Mouse (Mus musculus) heart, embryonic 15.5 days (tissue): ENCODE measurements around the gene Lipc. TPM values are rescaled to one million over a fixed set of nuclear protein-coding genes. Genes with fewer than 3 reads are reported as not detected.
"Not testable (repeated sequence)": the region's sequence is repeated elsewhere in the genome, so short reads cannot be mapped to it uniquely, and the experiment has no call there.

Experiments used
- ATAC-seq: fragments of 200-750 bp; cut with Nextera tagmentation; replicated peaks from 2 replicates; pipeline ENCODE4 v1.8.0; 2017; ENCODE audit warnings: low read depth, moderate TSS enrichment; ENCODE audit not compliant: insufficient number of reproducible peaks, insufficient read depth, low FRiP score
- H3K27ac ChIP-seq: fragments of 300-500 bp; sonication (generic); 2 replicates; pipeline ENCODE4 v1.5.1; 2015; ENCODE audit warnings: mild to moderate bottlenecking, inconsistent platforms
- H3K27me3 ChIP-seq: fragments of 300-500 bp; sonication (generic); 2 replicates; pipeline ENCODE4 v1.6.1; 2015; ENCODE audit warnings: inconsistent platforms
- H3K36me3 ChIP-seq: fragments of 300-500 bp; sonication (generic); 2 replicates; pipeline ENCODE4 v1.6.1; 2015; ENCODE audit warnings: mild to moderate bottlenecking, inconsistent platforms
- H3K4me1 ChIP-seq: fragments of 300-500 bp; sonication (generic); replicated peaks from 2 replicates; pipeline ENCODE4 v1.6.1; 2015; ENCODE audit warnings: inconsistent platforms
- H3K4me2 ChIP-seq: fragments of 300-500 bp; sonication (generic); 2 replicates; pipeline ENCODE4 v1.6.1; 2015; ENCODE audit warnings: inconsistent platforms, mild to moderate bottlenecking, moderate library complexity
- H3K4me3 ChIP-seq: fragments of 300-500 bp; sonication (generic); 2 replicates; pipeline ENCODE4 v1.5.1; 2015; ENCODE audit warnings: mild to moderate bottlenecking, inconsistent platforms
- H3K9ac ChIP-seq: fragments of 300-500 bp; sonication (generic); 2 replicates; pipeline ENCODE4 v1.6.1; 2015; ENCODE audit warnings: mild to moderate bottlenecking, inconsistent platforms
- H3K9me3 ChIP-seq: fragments of 300-500 bp; sonication (generic); replicated peaks from 2 replicates; pipeline ENCODE4 v1.6.1; 2016; ENCODE audit warnings: inconsistent platforms
- WGBS: fragments of 180-500 bp; shearing (Covaris S2); methylation state at CpG from one replicate; pipeline ENCODE4 v1.1.7; 2015; ENCODE audit warnings: mixed read lengths; 5-methylcytosine and 5-hydroxymethylcytosine counted together
- polyA plus RNA-seq: library from polyadenylated mRNA; unstranded; fragments of >200 nt; fragmentation: Nextera tagmentation; extraction: Ambion mirVana; gene quantifications from 2 replicates; pipeline ENCODE4 v1.2.1, GENCODE M21; 2015

Lipc gene
- polyA plus RNA-seq, 1 experiment from 2014 or later = 0.23 TPM

DNA sequence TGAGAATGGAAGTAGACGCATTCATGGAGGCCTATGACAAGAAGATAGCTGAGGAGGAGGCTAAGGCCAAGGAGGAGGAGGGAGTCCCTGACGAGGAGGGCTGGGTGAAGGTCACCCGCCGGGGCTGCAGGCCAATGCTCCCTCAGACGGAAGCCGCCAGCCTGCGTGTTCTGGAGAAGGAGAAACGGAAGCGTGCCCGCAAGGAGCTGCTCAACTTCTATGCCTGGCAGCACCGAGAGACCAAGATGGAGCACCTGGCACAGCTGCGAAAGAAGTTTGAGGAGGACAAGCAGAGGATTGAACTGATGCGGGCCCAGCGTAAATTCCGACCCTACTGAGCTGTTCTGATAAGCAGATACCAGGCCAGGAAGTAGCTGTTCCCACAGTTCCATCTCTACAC, 98.9 kb downstream of the Lipc start:
- 73% methylated on average over 15 of the region's 15 CpGs for WGBS
- H3K4me2 ChIP-seq, H3K9ac ChIP-seq, ATAC-seq, H3K27ac ChIP-seq, H3K9me3 ChIP-seq, H3K36me3 ChIP-seq, H3K27me3 ChIP-seq, H3K4me3 ChIP-seq: not testable (repeated sequence)
- H3K4me1 ChIP-seq = peaks cover 23% of the 10 kb centered on the region

DNA sequence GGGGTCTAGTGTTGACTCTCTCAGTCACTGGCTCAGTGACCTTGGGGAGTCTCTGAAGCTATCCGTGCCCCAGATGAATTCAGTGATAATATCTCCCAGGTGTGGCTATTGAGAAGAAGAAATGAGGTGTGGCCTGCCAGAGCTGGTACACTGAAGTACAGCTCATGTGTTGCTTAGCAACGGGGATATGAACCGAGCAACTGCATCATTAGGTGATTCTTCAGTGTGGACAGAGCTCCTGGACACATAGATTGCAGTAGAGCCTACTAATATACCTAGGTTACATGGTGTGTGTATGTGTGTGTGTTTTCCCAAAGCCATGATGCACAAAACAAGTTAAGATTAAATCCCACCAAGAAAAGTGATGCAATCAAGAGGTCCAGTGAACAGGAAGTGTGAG, 100.5 kb downstream of the Lipc start:
- ATAC-seq = no peak
- WGBS = 82% methylated on average over 3 of the region's 3 CpGs

DNA sequence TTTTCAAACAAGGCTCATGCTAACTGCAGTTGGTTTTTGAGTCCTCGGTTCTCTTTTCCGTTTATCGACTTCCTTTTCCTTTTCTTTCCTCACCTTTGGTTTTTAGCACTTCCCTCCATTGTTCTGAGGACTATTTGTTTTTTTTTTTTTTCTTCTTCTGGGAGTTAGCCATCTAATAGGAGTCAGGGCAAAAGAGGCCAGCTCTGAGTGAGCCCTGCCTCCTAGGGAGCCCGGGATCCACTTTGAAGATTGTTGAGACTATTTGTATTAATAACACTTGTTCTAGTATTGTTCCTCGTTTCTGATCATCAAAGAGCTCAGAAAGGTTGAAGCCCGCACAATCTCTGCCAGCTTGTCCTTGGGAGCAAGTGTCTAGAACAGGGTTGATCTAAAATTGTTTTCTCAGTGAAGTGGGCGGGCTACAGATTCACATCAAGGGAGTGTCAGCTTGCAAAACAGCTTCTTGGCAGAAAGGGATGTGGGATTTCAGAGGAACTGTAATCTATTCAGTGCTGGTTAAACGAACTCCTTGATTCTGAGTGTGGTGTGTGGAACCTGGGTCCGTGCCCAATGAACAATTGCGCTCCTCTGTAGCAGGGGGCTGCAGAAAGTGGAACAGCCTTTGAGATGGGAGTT, 103.8 kb downstream of the Lipc start:
- Histone ChIP-seq H3K4me1 (peaks cover 15% of the 10 kb centered on the region), H3K36me3 (no peaks in the 10 kb centered on the region), H3K27me3 (no peaks in the 10 kb centered on the region), H3K9me3 (no peaks in the 10 kb centered on the region), H3K4me3 (0 out of 2 replicates have a peak overlapping the region, but pooled peaks have one; percentile 10), H3K9ac (no peak overlapping the region), H3K27ac (peak overlapping the region; percentile 77), H3K4me2 (peak overlapping the region; percentile 46)
- WGBS = 39% methylated on average over 10 of the region's 10 CpGs
- ATAC-seq = peak; percentile 67

More for the DNA sequence above, 100.5 kb downstream of the Lipc start:
- no peaks in the 10 kb centered on the region for H3K36me3 ChIP-seq
- no peak overlapping the region for H3K27ac ChIP-seq
- no peak overlapping the region for H3K4me2 ChIP-seq
- no peak overlapping the region for H3K4me3 ChIP-seq
- no peaks in the 10 kb centered on the region for H3K27me3 ChIP-seq
- H3K9ac ChIP-seq = no peak overlapping the region
- no peaks in the 10 kb centered on the region for H3K9me3 ChIP-seq
- H3K4me1 ChIP-seq = peaks cover 30% of the 10 kb centered on the region

DNA sequence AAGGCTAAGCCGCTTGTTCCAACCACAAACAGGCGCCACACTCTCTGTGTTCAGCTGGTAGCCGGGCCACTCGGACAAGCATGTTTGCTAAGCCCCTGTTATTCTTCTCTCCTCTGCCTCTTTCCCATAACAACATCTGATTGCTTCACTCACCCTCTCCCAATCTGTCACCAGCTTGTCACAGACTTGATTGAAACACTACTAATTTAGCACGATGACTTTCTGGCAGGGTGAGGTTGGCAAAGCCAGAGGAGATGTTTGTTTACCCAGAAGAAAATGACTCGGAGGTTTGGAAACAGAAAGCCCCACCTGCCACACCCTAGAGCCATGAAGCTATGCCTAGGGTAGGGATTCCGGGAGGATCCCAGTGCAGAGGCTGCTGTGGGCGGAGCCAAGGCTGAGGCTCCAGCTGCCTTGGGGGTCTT, 104.4 kb downstream of the Lipc start:
- WGBS = 19% methylated on average over 8 of the region's 8 CpGs

DNA sequence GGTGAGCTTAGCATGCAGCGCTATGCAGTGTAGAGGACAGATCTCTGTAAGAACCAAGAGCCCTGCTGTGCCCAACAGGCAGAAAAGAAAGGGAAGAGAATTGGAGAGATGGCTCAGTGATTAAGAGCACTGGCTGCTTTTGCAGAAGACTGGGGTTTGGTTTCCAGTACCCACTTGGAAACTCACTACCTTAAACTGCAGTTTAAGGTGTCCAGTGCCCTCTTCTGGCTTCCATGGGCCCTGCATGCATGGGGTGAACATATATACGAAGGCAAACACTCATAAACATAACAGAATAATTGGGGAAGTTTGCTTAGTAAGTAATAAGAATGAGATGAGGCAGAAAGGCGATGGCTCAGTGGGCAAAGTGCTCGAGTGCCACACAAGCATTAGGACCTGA, 108.8 kb downstream of the Lipc start:
- H3K9ac ChIP-seq = no peak overlapping the region
- no peaks in the 10 kb centered on the region for H3K36me3 ChIP-seq
- H3K4me3 ChIP-seq = no peak overlapping the region
- H3K4me1 ChIP-seq = peaks cover 35% of the 10 kb centered on the region
- H3K27me3 ChIP-seq = no peaks in the 10 kb centered on the region
- no peaks in the 10 kb centered on the region for H3K9me3 ChIP-seq
- peak overlapping the region; percentile 61 for H3K27ac ChIP-seq
- no peak for ATAC-seq
- no peak overlapping the region for H3K4me2 ChIP-seq
- WGBS = 95% methylated on average over 4 of the region's 4 CpGs

More for the DNA sequence above, 104.4 kb downstream of the Lipc start:
- Histone ChIP-seq H3K4me1 (peaks cover 15% of the 10 kb centered on the region), H3K27me3 (no peaks in the 10 kb centered on the region), H3K4me2 (peak overlapping the region; percentile 46), H3K4me3 (0 out of 2 replicates have a peak overlapping the region, but pooled peaks have one; percentile 10), H3K27ac (peak overlapping the region; percentile 77), H3K9ac (no peak overlapping the region), H3K9me3 (no peaks in the 10 kb centered on the region), H3K36me3 (no peaks in the 10 kb centered on the region)
- ATAC-seq = 0 out of 2 replicates have a peak, but pooled peaks have one; percentile 54

DNA sequence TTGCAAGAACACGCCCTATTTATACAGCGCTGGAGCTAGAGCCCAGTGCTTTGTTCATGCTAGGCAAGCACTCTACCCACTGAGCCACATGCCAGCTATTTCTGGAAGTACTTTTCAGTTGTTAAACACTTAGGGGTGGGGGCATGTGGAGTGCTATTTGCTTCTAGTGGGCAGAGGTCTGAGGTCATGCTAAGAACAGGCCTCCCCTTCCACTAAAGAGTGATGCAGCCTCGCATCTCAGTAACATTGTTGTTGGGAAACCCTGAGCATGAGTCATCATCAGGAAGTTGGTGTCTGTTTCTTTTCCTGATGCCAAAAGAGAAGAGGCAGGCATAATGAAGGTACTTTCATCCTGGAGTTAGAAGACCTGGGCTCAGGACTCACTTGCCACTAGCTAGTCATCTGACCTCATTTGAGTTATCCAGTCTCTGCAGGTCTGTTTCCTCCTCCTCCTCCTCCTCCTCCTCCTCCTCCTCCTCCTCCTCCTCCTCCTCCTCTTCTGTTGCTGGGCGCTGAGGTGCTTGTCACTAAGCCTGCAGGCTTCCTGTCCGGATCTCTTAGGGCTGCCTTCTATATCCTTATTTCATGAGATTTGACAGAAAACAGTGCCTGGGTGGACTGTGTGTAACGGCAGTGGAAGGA, 109.6 kb downstream of the Lipc start:
- no peak; the same call in 1 of the 2 replicates for ATAC-seq
- H3K9me3 ChIP-seq = no peaks in the 10 kb centered on the region
- no peaks in the 10 kb centered on the region for H3K36me3 ChIP-seq
- no peak overlapping the region for H3K4me3 ChIP-seq
- peaks cover 32% of the 10 kb centered on the region for H3K4me1 ChIP-seq
- 53% methylated on average over 5 of the region's 6 CpGs for WGBS
- H3K27ac ChIP-seq = peak overlapping the region; percentile 84
- H3K27me3 ChIP-seq = no peaks in the 10 kb centered on the region
- no peak overlapping the region for H3K4me2 ChIP-seq
- H3K9ac ChIP-seq = no peak overlapping the region

DNA sequence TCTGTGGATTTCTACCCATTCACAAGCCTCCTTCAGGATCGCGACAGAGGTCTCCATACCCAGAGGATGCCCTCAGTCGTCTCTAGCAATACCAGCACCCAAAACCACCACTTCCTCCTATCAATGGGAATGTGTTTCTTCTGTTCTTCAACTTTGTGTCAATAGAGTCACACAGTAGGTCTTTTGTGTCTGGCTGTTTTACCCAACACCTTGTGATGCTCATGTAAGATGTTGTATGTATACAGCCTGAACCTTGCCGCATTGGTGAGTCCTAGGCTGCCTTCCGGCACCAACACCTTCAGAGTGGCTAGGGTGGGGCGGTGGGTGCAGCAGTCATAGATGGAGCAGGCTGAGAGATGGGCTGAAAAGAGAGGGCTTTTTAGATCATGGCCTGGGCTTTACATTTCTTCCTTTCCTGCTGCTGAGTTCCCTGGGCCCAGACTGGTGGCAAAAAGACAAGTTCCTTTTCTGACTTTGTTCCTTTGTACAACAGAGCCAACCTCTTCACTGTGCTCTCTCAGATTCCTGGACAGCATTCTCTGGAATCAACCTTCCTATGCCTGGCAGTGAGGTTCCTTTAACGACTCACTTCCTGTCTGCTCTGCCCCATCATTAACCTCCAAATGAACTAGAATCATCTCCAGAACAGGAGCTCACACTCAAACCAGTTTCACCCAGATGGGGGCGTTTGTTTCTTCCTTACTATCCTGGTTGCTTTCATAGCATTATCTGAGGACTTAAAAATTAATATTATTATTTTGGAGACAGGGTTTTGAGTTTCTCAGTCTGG, 110.4 kb downstream of the Lipc start:
- WGBS = 68% methylated on average over 8 of the region's 8 CpGs
- H3K9ac ChIP-seq = no peak overlapping the region
- no peaks in the 10 kb centered on the region for H3K36me3 ChIP-seq
- H3K9me3 ChIP-seq = no peaks in the 10 kb centered on the region
- H3K27me3 ChIP-seq = no peaks in the 10 kb centered on the region
- peaks cover 31% of the 10 kb centered on the region for H3K4me1 ChIP-seq
- no peak overlapping the region for H3K4me2 ChIP-seq
- ATAC-seq = no peak
- no peak overlapping the region for H3K4me3 ChIP-seq
- peak overlapping the region; percentile 84 for H3K27ac ChIP-seq

DNA sequence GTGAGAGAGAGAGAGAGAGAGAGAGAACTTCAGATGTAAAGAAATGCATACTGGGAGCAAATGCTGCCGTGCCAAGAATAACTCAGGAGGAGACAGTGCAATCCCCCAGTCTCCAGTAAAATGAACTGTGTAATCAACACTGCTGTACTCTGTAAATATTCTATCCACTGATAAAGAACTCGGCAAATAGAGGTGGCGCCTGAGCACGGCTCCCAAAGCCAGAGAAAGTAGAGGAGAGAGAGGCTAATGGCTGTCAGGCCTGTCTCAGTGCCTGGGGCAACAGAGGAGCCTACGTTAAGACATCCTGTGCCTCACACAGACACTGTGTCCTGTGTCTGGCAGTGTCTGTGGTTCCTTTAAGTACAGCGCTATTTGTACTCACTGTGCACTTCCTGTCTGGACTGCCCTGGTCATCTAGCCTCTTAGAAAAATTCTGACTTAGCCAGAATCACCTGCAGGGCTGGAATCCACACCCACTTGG, 111.1 kb downstream of the Lipc start:
- H3K9ac ChIP-seq = no peak overlapping the region
- peak overlapping the region; percentile 31 for H3K4me2 ChIP-seq
- H3K27ac ChIP-seq = peak overlapping the region; percentile 84
- WGBS = 10% methylated on average over 6 of the region's 6 CpGs
- H3K4me3 ChIP-seq = no peak overlapping the region
- no peaks in the 10 kb centered on the region for H3K27me3 ChIP-seq
- peaks cover 31% of the 10 kb centered on the region for H3K4me1 ChIP-seq
- ATAC-seq = peak; percentile 58
- H3K9me3 ChIP-seq = no peaks in the 10 kb centered on the region
- H3K36me3 ChIP-seq = no peaks in the 10 kb centered on the region

DNA sequence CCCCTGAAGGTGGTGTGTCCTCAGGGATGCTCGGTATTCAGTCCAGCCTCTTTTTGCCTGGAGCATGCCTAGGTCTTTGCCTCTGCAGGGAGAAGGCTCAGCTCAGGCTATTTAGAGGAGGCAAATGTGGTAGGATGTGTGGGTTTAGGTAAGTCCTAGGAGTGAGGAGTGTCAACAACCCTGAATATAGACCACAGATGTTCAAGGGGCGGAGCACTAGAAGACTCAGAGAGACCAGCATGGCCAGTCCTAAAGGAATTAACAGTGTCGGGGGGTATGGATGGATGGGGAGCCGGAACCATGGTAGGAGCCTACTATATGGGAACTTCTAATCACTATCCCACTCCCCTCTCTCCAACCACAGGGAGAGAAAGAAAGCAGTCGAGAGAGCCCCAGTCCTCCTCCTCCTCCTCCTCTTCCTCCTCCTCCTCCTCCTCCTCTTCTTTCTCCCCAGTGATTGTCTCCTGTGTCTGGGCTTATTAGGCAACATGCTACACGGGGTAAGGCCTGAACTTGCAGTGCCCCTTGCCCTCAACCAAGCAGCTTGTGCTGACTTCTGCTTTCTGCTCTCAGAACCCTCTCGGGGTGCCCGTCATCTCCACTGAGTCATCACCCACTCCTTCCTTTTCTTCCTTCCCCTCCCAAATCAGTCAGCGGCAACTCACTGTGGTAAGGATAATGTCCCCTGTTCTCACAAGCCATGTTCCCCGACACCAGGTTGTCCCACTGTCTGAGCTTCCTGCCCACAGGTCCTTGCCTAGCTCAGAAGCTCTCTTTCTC, 113.7 kb downstream of the Lipc start:
- Histone ChIP-seq H3K36me3 (no peaks in the 10 kb centered on the region), H3K4me1 (peaks cover 40% of the 10 kb centered on the region), H3K4me3 (no peak overlapping the region), H3K27me3 (no peaks in the 10 kb centered on the region), H3K4me2 (no peak overlapping the region), H3K9ac (no peak overlapping the region), H3K9me3 (no peaks in the 10 kb centered on the region), H3K27ac (peak overlapping the region; percentile 84)
- WGBS = 69% methylated on average over 10 of the region's 10 CpGs
- no peak for ATAC-seq

DNA sequence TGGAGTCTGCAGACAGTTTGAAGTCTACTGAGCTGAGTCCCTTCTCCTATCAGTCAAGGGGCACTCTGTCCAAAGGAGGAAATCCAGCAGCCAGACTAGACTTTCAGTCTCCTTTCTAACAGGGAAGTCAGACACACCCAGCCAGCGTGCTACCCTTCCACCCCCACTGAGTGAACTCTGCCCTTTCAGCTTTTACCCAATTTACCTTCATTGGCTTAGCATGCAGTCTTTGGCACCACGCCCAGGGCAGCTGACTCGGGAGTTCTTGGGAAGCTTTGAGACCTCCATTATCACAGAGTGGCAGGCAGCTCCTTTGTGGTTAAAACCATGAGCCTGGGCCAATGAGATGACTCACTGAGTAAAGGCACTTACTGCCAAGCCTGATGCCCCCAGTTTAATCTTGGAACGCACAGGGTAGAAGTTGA, 117.3 kb downstream of the Lipc start:
- no peaks in the 10 kb centered on the region for H3K36me3 ChIP-seq
- H3K27me3 ChIP-seq = no peaks in the 10 kb centered on the region
- peaks cover 22% of the 10 kb centered on the region for H3K4me1 ChIP-seq
- peak; percentile 75 for ATAC-seq
- no peak overlapping the region for H3K4me2 ChIP-seq
- no peak overlapping the region for H3K9ac ChIP-seq
- H3K27ac ChIP-seq = peak overlapping the region; percentile 71
- no peaks in the 10 kb centered on the region for H3K9me3 ChIP-seq
- no peak overlapping the region for H3K4me3 ChIP-seq
- WGBS = 16% methylated on average over 4 of the region's 4 CpGs

DNA sequence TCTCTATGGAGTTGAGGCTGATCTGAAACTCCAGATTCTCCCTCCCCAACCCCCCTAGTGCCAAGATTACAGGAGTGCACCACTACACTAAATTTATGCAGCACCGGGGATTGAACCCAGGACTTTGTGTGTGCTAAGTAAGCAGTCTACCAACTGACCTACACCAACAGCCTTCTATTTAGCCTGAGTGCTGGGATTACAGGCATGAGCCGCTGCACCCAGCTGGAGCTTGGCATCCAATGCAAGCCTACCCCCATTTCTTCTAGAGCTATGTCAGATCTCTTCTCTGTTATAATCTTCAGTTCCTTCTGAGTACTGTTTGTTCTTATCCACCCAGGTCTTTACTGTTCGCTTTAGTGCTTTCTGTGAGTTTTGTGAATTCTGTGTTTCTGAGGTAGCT, 117.8 kb downstream of the Lipc start:
- 82% methylated on average over 3 of the region's 3 CpGs for WGBS
- H3K4me1 ChIP-seq = peaks cover 22% of the 10 kb centered on the region
- no peaks in the 10 kb centered on the region for H3K27me3 ChIP-seq
- H3K9me3 ChIP-seq = no peaks in the 10 kb centered on the region
- no peak overlapping the region for H3K4me3 ChIP-seq
- H3K36me3 ChIP-seq = no peaks in the 10 kb centered on the region
- no peak for ATAC-seq
- no peak overlapping the region for H3K4me2 ChIP-seq
- H3K27ac ChIP-seq = peak overlapping the region; percentile 71
- H3K9ac ChIP-seq = no peak overlapping the region
